Mouse (Mus musculus) liver, embryonic 14.5 days (tissue): ENCODE measurements at regions not wholly inside any gene's neighbourhood (a gene's known extent, or its start where the extent isn't known, plus 50 kb on each side); places are given as distances from the start of the nearest gene placed in this dataset.

Source experiments
- ATAC-seq: fragments of 200-750 bp; cut with Nextera tagmentation; 2 replicates; pipeline ENCODE4 v1.8.0; 2017; ENCODE audit warnings: moderate number of reproducible peaks, mild to moderate bottlenecking, moderate library complexity; ENCODE audit not compliant: insufficient read depth
- DNase-seq, 3 experiments: peaks; one replicate each; pipeline ENCODE4 v3.0.0-alpha.2; 2012 to 2013; ENCODE audit warnings: low read depth in 3 of 3, low spot score in 3 of 3
- H3K27ac ChIP-seq: fragments of 300-500 bp; sonication (generic); 2 replicates; pipeline ENCODE4 v1.5.1; 2014; ENCODE audit warnings: moderate library complexity, mild to moderate bottlenecking, control low read depth, inconsistent platforms
- H3K27me3 ChIP-seq: fragments of 300-500 bp; sonication (generic); 2 replicates; pipeline ENCODE4 v1.6.1; 2014; ENCODE audit warnings: mild to moderate bottlenecking, low read length, moderate library complexity; ENCODE audit not compliant: control insufficient read depth, insufficient read depth
- H3K36me3 ChIP-seq: fragments of 300-500 bp; sonication (generic); replicated peaks from 2 replicates; pipeline ENCODE4 v1.6.1; 2014; ENCODE audit warnings: low read depth; ENCODE audit not compliant: control insufficient read depth, insufficient read depth
- H3K4me1 ChIP-seq, 2 experiments: fragments of 200-500 bp in 1 of 2; fragments of 300-500 bp in 1 of 2; sonication (generic) in 1 of 2; replicated peaks; 2 replicates each; pipeline ENCODE4 v1.6.1; 2012 to 2014; ENCODE audit warnings: antibody characterized with exemption in 1 of 2, inconsistent platforms in 1 of 2, low read length in 1 of 2; ENCODE audit not compliant: control insufficient read depth in 2 of 2, insufficient read depth in 2 of 2
- H3K4me2 ChIP-seq: fragments of 300-500 bp; sonication (generic); 2 replicates; pipeline ENCODE4 v1.6.1; 2014; ENCODE audit warnings: low read depth, mild to moderate bottlenecking, control low read depth, moderate library complexity
- H3K4me3 ChIP-seq, 2 experiments: fragments of 200-500 bp in 1 of 2; fragments of 300-500 bp in 1 of 2; sonication (generic) in 1 of 2; 2 replicates each; pipeline ENCODE4 v1.5.1; 2012 to 2014; ENCODE audit warnings: low read depth in 2 of 2, low read length in 2 of 2, mild to moderate bottlenecking in 2 of 2, control low read depth in 1 of 2, inconsistent platforms in 1 of 2, moderate library complexity in 1 of 2; ENCODE audit not compliant: insufficient read depth in 1 of 2
- H3K9ac ChIP-seq: fragments of 300-500 bp; sonication (generic); replicated peaks from 2 replicates; pipeline ENCODE4 v1.6.1; 2014; ENCODE audit warnings: mild to moderate bottlenecking, control low read depth, moderate library complexity
- H3K9me3 ChIP-seq: fragments of 300-500 bp; sonication (generic); 2 replicates; pipeline ENCODE4 v1.6.1; 2016; ENCODE audit warnings: low read length, mixed read lengths; ENCODE audit not compliant: control insufficient read depth
- CTCF ChIP-seq: IDR thresholded peaks from 2 replicates; pipeline ENCODE4 v1.5.1; 2016; ENCODE audit warnings: antibody characterized with exemption, low read depth, control low read depth
- EP300 ChIP-seq: IDR thresholded peaks from 2 replicates; pipeline ENCODE4 v1.6.1; 2016; ENCODE audit warnings: antibody characterized with exemption, low read depth
- WGBS: fragments of 180-500 bp; shearing (Covaris S2); extraction: QIAGEN DNeasy Blood & Tissue Kit; methylation state at CpG from one replicate; pipeline ENCODE4 v1.1.7; 2014; ENCODE audit not compliant: insufficient replicate concordance; 5-methylcytosine and 5-hydroxymethylcytosine counted together

GRCm38 (mm10) chr13:35404428-35404827 lies 255.2 kb upstream of the Cdyl start:
- no peaks in the 10 kb centered on the region for H3K4me1 ChIP-seq
- H3K4me2 ChIP-seq, result no peak overlapping the region
- no peak overlapping the region for H3K9ac ChIP-seq
- no peak for DNase-seq
- H3K27ac ChIP-seq, result no peak overlapping the region
- no peaks in the 10 kb centered on the region for H3K27me3 ChIP-seq
- TF ChIP-seq CTCF, result no peak
- no peak for TF ChIP-seq EP300
- 59% methylated on average over 5 of the region's 5 CpGs for WGBS
- ATAC-seq, result no peak
- no peaks in the 10 kb centered on the region for H3K9me3 ChIP-seq
- H3K4me3 ChIP-seq, result no peak overlapping the region
- no peaks in the 10 kb centered on the region for H3K36me3 ChIP-seq

GRCm38 (mm10) chr13:35405384-35405783 lies 254.2 kb upstream of the Cdyl start:
- Histone ChIP-seq H3K36me3 (no peaks in the 10 kb centered on the region), H3K27ac (no peak overlapping the region), H3K27me3 (no peaks in the 10 kb centered on the region), H3K4me1 (no peaks in the 10 kb centered on the region), H3K9ac (no peak overlapping the region), H3K4me2 (no peak overlapping the region), H3K9me3 (no peaks in the 10 kb centered on the region), H3K4me3 (no peak overlapping the region)
- no peak for DNase-seq
- TF ChIP-seq EP300 (no peak), CTCF (no peak)
- no peak for ATAC-seq
- WGBS, result 33% methylated on average over 1 of the region's 1 CpGs

DNA sequence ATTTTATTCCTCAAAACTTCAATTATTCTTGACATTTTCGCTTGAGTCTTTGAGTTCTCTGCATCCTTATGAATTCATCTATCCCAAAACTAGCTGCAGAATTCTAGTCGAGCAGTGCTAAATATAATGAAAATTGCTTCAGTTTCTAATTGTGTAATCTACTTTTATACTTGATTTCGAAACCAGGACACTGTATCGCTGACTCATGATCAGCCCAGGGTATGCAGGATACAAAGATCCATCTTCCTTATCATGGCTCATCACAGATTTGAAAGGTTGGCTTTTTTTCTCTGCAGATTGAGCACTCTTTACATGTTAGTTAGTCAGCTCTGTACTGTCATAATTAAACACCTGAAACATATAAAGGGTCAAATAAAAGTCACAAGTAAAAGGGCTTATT lies 242.1 kb upstream of the Cdyl start:
- H3K9ac ChIP-seq, result no peak overlapping the region
- no peak overlapping the region for H3K4me3 ChIP-seq
- H3K36me3 ChIP-seq, result no peaks in the 10 kb centered on the region
- no peaks in the 10 kb centered on the region for H3K4me1 ChIP-seq
- H3K4me2 ChIP-seq, result no peak overlapping the region
- no peaks in the 10 kb centered on the region for H3K9me3 ChIP-seq
- 64% methylated on average over 4 of the region's 4 CpGs for WGBS
- H3K27me3 ChIP-seq, result no peaks in the 10 kb centered on the region
- DNase-seq (no peak), ATAC-seq (no peak)
- TF ChIP-seq CTCF (no peak), EP300 (no peak)
- no peak overlapping the region for H3K27ac ChIP-seq

GRCm38 (mm10) chr13:35420076-35420475 lies 239.6 kb upstream of the Cdyl start:
- Histone ChIP-seq H3K36me3 (no peaks in the 10 kb centered on the region), H3K9me3 (no peaks in the 10 kb centered on the region), H3K9ac (no peak overlapping the region), H3K4me1 (no peaks in the 10 kb centered on the region), H3K27ac (no peak overlapping the region), H3K4me3 (no peak overlapping the region), H3K27me3 (no peaks in the 10 kb centered on the region), H3K4me2 (no peak overlapping the region)
- WGBS, result 63% methylated on average over 3 of the region's 3 CpGs
- TF ChIP-seq EP300 (no peak), CTCF (no peak)
- ATAC-seq (no peak), DNase-seq (no peak)

DNA sequence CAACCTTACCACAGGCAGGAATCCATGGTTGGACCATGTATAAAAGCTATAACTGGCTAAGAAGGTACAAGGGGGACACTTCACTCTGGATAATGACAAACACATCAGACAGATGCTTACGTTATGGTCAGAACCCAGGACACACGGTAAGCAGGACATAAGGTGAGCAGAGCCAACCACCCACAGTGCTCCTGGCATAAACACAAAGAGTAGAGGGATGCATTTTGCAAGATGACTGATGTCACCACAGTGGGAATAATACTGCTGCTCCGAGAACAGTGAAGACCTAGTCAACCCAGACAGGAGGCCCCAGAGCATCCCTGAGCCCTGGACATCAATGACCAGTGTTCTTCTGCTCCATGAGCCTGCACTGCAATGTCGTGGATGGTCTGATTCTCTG lies 233.6 kb upstream of the Cdyl start:
- Histone ChIP-seq H3K9ac (no peak overlapping the region), H3K27ac (no peak overlapping the region), H3K4me2 (no peak overlapping the region), H3K4me3 (no peak overlapping the region), H3K4me1 (no peaks in the 10 kb centered on the region), H3K27me3 (no peaks in the 10 kb centered on the region), H3K9me3 (no peaks in the 10 kb centered on the region), H3K36me3 (no peaks in the 10 kb centered on the region)
- DNase-seq (no peak), ATAC-seq (no peak)
- 62% methylated on average over 4 of the region's 4 CpGs for WGBS
- TF ChIP-seq EP300, result no peak
- no peak for TF ChIP-seq CTCF
